Mouse (Mus musculus): Measurements from ENCODE around the gene Abhd15.
A peak's percentile ranks its signal among the peaks of the same experiment; 100 is the strongest.
"Not testable (repeated sequence)": the region's sequence is repeated elsewhere in the genome, so short reads cannot be mapped to it uniquely, and the experiment has no call there.

Gene Abhd15

DNA sequence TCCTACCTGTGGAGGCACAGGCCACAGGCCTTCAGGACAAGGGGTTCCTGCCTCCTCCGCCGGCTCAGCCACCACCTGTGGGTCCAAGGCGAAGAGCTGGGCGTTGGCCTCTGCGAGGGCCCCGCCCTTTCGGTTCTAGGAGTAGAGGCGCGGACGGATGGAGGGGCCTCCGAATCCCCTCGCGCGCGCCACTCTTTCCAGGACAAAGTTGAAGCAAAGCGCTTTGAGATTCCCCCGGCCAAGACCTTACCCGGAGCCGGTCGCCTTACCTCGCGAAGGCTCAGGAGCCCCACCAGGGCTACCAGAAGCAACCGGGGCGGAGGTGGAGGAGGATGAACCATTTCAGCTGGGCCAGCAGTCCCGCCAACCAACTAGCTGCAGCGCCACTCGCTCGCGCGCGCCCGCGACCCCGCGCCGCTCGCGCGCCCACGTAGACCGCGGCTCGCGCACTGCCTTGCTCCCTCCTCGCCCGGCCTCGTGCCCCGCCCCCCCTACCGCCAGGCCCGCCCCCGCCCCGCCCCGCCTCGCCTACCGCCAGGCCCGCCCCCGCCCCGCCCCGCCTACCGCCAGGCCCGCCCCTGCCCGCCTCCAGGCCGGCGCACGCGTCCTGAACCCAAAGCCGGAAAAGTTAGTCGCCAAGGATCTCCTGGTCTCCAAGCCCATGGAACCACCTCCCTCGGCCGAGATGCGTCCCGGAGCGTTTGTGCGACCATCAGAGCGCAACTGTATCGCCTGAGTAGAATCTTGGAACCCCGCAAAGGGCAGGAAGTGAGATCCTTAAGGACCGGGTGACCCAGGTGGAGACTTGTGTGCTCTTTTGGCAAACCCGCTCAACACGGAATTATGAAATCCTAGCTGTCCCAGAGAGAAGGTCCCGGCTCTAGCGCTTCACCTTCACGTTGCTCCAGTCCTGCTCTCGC lies 1.8 kb upstream of the Abhd15 start:
- peak; percentile 75 to 86 for DNase-seq (ENCODE audit: low spot score in 2 of 2)

DNA sequence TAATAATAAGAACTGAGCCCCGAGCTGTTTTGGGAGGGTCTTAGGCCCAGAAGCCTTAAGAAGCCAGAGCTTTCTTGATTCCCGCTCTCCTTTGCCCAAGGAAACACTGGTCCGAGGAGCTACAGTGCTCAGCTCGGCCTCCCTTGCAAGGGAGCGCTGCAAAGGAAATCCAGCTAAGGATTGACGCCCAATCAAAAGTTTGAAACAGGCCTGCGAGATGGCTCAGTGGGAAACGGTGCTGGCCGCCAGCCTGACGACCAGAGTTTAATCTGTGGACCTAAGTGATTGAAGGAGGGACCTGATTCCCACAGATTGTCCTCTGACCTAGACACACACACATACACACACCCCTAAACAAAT lies 1.1 kb upstream of the Abhd15 start:
- no peak for DNase-seq (ENCODE audit: low spot score in 2 of 2)

DNA sequence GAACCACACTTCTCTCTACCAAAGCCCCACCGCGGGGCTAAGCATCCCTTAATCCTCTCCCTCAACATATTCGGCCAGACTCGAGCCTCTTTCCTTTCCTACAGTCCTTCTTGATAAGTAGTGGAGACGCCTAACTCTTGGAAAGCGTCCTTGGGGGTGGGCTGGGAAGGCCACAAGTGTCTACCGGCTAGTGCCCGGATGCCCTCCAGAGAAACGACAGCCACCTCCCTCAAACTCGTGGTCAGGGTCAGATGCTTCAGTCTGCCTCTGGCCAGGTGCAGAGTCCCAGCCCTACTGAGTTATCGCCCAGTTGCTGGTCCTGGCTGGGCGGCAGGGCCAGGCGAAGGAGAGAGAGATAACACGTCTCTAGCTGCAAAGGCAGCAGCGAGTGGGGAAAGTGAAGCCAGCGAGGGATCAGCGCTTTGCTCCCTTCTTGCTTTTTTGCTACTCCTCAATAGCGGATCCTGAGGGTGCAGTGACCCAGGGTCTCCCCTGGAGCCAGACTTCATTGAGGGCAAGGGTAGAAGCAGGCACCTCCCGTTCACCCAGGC lies 565 bp upstream of the Abhd15 start:
- peak in 1 of 2 experiments; percentile 25 for DNase-seq (ENCODE audit: low spot score in 2 of 2)

DNA sequence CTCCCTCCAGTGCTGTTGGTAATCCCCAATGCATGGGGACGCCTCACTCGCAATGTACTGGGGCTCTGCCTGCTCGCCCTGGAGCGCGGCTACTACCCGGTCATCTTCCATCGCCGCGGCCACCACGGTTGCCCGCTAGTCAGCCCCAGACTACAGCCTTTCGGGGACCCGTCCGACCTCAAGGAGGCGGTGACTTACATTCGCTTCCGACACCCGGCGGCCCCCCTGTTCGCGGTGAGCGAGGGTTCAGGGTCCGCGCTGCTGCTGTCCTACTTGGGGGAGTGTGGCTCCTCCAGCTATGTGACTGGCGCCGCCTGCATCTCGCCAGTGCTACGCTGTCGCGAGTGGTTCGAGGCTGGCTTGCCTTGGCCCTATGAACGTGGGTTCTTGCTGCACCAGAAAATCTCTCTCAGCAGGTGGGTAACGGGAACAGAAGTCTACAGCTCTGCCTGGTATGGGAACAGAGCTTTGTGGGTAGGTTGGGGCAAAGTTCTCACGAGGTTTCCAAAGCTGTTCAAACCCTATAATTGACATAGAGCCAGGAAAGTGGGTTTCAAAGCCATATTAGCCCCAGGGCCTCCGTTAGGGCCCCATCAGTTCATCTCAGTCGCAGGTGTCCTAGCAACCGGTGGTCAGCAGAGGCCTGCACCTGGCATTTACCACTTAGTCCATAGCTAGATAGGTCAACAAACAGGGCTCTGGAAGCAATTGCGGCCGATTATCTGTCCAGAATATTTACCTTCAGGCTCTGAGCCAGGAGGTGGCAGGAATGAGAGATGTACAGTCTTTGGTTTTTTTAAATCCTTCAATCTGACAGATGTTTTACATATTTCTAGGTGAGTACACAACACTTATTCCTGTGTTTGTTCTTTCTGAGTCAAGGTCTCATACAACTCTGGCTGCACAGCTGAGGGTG lies 974 bp downstream of the Abhd15 start, which contains the start of gene Trp53i13:
TSS of gene Trp53i13 (minus strand) at position 344 of the 916 bp plus-strand sequence.
- peak in 1 of 2 experiments; percentile 41 for DNase-seq (ENCODE audit: low spot score in 2 of 2)

DNA sequence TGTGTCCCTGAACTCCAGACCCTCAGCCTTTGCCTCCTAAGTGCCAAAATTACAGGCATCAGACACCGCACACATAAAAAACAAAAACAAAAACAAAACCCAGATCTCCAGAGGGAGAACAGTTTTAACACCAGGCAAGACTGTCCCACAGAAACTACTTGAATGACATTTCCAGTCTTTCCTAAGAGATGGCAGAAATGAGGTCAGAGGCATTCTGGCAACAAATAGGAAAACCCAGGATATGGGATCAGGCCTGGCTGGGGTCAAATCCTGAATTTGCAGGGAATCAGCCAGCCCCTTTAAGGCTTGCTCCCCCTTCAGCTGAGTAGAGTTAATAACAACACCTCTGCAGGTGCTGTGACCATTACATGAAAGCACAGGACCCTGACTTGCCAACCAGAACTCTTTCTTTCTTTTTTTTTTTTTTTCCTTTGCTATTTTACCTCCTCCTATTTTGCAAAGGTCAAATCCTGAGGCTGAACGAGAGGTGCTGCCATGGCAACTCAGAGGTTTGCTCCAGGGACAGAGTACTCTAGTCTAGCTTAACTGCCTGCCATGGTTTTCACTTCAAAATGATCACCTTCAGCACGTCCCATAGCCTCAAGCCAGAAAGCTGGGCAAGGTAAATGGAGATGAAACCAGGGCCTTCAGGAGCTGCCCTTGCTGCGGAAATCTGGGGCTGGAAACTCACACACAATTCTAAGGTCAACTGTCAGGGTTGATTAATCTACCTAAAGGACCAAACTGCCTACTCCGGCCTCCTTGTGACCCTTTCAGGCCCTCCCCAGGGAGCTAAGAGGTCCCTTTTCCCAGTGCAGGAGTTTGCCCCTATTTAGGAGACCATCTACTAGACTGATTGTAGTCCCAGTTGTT lies 1.9 kb downstream of the Abhd15 start:
- no peak for DNase-seq (ENCODE audit: low spot score in 2 of 2)

DNA sequence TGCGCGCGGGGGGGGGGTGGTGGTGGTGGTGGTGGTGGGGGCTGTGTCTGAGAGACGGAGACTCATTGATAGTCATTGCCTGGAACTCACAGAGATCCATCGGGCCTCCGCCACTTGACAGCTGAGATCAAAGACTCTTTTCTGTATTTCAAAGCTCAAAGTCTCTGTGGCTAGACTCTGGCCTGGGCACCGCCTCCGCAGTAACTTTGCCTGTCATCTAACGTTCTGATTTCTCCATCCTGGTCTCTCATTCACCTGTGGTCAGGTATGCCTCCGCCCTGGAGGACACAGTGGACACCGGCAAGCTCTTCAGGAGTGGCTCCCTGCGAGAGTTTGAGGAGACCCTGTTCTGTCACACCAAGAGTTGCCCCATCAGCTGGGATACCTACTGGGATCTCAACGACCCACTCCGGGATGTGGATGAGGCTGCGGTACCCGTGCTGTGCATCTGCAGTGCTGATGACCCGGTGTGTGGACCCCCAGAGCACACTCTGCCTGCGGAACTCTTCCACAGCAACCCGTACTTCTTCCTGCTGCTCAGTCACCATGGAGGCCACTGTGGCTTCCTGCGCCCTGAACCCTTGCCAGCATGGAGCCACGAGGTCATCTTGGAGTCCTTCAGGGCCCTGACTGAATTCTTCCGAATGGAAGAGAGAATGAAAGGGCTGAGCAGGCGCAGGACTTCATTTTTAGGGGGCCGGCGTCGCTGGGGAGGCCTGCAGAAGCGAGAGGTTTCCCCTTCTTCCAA lies 3.3 kb downstream of the Abhd15 start:
- DNase-seq (ENCODE audit: low spot score in 2 of 2) = no peak

DNA sequence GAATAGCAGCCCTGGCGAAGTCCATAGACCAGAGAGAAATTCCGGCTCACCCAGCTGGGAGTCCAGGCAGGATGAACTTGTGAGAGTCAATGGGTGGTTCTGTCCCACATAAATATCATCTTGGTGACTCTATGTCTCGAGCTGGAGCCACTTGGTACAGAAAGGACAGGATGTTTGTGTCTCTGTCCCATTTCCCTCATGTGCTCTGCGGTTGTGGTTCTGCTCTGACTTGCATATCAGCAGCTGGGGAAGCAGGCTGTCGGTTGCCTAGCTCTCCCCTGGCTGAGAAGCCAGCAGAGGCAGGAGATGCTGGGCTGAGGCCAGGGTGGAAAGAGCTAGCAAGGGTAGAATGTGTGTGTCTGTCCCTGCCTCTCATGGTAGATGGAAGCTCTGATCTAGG lies 4.1 kb downstream of the Abhd15 start, which contains the start of gene Gm10392:
TSS of gene Gm10392 (minus strand) at position 156 of the 400 bp plus-strand sequence.
- peak; percentile 68 to 80 for DNase-seq (ENCODE audit: low spot score in 2 of 2)

DNA sequence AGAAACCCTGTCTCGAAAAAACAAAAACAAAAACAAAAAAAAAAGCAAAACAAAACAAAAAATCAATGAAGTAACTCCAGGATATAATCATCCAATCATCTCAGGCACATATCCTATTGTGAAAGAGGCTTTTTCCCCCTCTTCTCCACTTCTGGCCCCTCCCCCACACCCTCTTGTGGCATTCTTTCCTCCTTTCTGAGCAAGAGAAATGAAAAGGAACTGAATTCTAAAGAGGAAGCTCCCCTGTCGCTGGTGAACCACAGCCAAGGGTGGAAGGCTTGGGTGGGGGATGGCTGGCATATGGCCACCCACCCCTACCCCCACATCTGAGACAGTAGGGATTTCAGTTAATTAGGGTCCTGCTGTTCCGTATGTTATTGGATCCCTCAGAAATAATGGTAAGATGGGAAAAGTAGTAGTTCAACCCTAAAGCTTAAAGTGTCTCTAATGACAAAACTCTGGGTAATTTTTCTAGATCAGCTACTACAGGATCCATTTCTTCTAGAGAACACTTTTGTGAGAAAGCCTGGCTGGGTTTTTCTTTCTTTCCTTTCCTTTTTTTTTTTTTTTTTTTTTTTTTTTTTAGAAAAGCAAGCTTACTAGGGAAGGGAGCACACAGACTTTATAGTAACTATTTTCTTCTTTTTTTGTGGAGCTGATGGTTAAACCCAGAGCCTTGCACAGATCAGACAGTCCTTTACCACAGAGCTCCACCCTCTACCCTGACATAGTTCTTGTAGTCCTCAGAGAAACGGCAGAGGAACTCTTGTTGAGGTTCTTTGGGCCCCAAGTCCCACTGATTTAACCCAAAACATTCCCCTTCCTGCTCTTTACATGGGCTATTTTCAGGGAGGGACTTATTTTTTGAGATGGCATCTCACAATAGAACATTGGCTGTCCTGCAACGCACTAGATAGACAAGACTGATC lies 5.9 kb downstream of the Abhd15 start:
- no peak for DNase-seq (ENCODE audit: low spot score in 2 of 2)

DNA sequence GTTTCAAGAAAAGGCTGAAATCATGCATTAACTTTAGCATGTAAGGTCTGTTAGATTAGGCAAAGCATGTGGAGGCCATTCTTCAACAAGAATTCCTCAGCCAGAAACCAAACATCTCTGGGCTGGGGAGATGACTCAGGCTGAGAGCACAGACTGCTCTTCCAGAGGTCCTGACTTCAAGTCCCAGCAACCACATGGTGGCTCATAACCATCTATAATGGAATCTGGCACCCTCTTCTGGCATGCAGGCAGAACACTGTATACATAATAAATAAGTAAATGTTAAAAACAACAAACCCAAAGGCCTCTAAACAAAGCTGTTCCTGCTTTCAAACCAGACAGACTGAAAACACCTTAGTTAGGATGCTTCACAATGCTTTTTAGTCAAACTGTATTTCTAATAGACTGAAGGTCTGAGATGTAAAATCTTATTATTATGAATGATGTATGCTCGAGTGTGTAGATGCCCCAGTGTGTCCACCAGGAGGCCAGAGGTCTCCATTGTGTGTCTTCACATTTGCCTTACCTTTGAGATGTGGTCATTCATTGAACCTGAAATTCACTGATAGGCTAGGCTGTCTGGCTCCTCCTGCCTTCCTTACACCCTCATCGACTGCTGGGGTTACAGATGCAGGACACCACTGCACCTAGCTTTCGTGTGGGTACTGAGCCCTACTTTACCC lies 11.0 kb downstream of the Abhd15 start:
- no peak for DNase-seq (ENCODE audit: low spot score in 2 of 2)

DNA sequence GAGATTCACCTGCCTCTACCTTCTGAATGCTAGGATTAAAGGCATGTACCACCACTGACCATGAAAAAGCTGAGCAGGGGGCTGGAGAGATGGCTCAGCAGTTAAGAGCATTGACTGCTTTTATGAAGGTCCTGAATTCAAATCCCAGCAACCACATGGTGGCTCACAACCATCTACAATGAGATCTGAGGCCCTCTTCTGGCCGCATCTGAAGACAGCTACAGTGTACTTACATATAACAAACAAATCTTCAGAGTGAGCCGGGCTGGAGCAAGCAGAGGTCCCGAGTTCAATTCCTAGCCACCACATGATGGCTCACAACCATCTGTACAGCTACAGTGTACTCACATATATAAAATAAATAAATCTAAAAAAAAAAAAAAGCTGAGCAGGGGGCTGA lies 13.5 kb downstream of the Abhd15 start:
- DNase-seq (ENCODE audit: low spot score in 2 of 2) = not testable (repeated sequence)

DNA sequence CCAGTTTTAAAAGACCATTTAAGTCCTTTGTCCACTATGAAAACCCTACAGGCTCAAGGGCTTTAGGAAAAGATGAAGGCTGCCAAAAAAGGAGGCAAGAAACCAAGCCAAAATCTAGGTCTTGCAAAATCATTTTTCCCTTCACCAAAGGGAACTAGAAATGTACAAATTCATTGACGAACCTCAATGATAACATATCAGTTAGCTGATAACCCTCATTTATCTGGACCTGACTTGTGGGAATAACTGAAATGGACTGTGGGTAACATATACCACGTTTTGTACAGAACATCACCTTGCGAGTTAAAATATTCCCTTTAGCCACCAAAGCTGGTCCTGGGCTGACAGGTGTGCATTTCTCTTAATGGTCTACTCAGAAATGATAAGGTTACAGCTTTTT lies 14.7 kb downstream of the Abhd15 start:
- no peak for DNase-seq (ENCODE audit: low spot score in 2 of 2)

DNA sequence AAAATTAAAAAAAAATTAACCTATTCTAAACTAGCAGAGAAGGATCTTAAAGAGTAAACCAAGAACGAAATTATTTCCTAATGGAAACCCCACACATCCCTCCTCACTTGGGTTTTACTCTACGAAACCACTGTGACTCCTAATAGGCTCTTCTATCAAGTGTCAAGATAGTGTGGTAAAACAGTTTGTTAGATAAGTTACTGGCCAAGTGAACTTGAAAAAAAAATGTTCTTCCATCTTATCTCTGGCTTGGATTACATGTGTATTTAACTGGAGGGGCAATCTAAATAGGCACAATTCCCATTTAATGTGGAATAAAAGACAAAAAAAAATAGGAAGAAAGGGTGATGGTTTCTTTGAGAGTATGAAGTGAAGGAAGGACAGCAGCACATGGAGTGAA lies 15.9 kb downstream of the Abhd15 start:
- DNase-seq (ENCODE audit: low spot score in 2 of 2) = no peak

DNA sequence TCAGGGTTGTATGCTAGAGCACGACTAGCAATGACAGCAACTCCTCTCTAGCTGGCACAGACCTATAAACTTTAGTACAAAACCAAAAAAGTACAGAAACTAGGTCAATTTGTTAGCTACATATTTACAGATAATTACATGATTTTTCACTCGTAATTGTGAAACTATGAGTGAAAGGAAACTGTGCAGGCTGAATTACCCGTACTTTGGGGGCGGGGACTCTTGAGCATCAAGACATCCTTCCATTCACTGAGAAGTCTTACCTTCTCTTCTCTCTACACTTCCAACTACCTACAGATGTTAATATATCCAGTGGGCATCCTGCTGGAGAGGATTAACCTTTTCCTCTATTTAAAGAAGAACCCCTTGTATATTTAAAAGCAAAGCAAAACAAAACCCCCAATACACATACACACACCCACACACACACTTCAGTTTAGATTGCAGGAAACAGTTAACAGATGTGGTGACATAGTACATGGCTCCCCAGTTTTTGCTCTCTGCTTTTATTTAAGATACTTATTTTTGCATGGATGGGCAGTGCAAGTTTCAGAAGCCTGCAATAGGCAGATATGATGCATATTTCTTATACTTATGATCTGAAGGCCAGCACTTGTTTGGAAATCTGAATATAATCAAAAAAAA lies 17.4 kb downstream of the Abhd15 start:
- no peak for DNase-seq (ENCODE audit: low spot score in 2 of 2)

DNA sequence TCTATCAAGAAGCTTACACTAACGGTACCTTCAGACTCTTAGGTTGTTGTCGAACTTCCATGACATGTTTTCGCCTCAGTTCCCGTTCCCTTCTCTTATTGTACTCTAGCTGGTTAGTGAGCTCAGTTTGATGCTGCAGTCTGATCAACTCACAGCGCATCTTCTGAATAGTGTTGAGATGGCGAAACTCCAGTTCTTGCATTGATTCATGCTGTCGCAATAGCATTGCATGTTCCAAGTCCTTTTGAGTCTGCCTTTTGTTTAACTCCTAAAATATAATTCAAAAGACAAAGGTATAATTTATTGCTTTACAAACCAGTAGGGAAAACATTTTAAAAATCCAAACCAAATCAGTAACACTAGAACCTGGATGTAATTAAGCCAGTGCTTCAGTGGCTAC lies 30.3 kb downstream of the Abhd15 start:
- no peak for DNase-seq (ENCODE audit: low spot score in 2 of 2)

DNA sequence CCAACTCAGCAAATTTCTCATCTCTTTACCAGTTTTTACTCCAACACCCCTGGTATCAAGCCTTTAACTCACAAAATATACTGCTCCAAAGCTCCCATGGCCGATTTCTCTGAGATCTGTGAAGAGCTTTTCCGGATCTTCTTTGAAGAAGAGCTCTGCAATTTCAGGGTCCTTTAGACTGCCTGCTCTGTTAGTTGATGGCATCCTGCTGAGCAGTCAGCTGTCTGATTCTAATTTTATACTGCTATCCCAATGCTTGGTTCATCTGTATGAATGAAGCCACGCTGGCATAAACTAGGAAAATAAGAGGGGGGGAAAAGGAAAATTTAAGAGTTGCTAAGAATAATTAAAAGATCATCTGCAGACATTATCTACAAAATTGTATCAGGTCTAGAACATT lies 70.3 kb downstream of the Abhd15 start:
- no peak for DNase-seq (ENCODE audit: low spot score in 2 of 2)
